Mouse (Mus musculus) skeletal muscle tissue, adult 2 months (tissue): ENCODE data around the gene Aftph.

Experiments used
- DNase-seq: peaks from one replicate; pipeline ENCODE4 v3.0.0-alpha.2; 2012; ENCODE audit warnings: low read depth, low spot score

Aftph gene

DNA sequence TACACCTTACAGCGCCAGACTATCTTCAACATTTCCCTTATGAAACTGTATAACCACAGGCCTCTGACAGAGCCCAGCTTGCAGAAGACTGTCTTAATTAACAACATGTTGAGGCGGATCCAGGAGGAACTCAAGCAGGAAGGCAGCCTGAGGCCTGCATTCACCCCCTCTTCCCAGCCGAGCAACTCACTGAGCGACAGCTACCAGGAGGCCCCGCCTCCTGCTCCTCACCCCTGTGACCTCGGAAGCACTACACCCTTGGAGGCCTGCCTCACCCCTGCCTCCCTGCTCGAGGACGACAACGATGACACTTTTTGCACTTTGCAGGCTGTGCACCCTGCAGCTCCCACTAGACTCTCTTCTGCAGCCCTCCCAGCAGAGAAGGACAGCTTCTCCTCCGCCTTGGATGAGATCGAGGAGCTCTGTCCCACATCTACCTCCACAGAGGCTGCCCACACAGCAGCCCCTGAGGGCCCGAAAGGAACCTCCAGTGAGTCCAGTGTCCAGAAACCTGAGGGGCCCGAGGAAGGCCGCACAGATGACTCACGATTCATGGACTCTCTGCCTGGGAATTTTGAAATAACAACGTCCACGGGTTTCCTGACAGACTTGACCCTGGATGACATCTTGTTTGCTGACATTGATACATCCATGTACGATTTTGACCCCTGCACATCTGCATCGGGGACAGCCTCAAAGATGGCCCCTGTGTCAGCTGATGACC, 93.3 kb downstream of the Aftph start:
- DNase-seq: no peak

DNA sequence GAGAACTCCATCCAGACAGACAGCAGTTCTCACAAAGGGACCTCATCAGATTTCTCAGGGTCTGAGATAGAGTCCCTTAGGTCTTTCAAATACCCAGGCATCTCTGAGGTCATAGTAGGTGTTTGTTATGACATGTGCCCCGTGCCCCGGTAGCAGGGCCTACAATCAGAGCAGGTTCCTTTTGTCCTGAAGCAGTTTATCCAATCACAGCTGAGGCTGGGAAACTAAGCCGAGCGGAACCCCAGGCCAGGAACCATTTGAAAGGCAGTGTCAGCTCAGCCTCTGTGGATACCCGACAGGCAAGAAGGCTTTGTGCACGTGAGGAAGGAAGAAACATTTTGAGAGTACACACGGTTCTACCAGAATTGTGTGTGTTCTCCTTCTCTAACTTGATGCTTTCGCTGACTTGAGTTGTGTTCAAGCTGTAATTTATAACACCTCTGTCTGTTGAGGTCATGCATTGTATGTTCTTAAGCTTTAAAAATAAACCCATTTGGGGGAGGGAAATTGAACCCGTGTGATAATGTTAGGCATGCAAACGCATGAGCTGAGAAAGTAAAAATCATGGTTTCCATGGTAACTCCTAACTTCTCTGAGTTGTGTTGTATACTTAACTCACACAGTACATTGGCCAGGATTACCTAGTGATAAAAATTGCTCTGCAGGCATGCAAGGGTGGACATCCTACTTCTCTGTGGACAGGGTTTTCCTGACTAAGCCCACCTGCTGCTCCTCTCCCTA, 94.2 kb downstream of the Aftph start:
- no peak for DNase-seq

DNA sequence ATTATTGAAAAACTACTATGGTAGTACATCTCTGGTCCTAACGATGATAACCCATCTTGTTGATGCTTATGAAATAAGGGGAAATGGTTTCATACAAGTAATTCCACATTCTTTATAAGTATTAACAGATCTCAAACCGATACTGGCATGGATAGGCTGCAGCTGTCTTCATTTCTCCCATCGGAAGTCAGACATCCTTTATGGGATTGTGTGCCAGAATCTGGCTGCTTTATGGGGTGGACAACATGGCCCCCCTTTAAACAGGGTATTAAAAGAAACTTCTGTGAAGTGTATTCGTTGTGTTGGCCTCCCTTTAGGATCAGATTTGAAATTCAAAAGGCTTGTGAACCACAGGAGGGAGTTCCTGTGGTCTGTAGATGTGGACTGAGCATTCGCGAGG, 95.2 kb downstream of the Aftph start:
- no peak for DNase-seq

DNA sequence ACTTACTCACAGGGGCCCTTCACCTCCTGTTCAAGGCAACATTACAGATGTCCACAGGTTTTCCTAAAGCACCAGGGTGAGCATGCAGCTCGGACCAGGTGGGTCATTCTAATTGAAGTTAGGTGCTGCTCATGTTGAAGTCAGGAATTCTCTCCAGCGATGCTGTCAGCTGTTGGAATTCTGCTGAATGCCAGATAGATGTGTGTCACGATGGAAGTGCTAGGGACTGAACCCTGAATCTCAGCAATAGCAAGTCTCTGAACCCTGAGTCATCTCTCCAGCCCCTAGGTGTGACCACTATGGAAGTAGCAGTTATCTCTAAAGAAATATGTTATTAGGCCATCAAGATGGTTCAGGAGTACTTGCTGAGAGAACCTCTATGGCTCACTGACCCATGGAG, 95.9 kb downstream of the Aftph start:
- DNase-seq: no peak

DNA sequence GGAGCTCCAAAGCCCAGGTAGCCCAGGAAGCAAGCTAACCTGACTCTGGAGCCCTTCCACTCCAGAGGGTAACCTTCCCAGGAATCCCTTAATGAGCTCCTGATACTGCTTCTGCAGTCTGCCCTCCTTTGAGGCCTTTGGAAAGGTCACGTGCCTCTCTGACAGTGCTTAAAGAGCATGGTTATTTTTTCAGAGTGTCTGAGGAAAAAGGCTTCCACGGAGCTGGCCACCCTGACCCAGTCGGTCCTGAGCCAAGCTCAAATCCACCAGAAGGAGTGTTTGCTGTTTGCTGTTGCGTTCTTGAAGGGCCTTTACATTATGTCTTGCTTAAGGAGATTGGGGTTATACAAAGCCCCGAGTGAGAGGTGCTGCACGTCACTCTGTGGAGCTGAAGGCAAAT, 96.5 kb downstream of the Aftph start:
- no peak for DNase-seq

DNA sequence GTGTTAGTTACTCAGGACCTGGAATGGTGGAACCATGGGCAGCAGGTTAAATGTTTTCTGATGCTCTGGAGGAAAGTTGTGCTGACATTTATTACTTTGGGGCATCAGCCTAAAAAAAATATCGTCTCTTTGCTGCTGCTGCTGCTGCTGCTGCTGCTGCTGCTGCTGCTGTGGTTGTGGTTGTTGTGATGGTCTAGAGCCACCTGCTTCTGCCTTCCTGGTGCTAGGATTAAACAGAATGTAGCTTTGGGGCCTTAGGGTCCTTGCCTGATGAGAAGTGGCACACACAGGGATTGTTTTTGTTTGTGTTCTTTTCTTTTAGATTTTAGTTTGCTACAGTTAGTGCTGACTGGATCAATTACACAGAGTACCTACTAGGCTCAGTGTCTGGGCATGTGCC, 97.2 kb downstream of the Aftph start:
- DNase-seq: no peak

DNA sequence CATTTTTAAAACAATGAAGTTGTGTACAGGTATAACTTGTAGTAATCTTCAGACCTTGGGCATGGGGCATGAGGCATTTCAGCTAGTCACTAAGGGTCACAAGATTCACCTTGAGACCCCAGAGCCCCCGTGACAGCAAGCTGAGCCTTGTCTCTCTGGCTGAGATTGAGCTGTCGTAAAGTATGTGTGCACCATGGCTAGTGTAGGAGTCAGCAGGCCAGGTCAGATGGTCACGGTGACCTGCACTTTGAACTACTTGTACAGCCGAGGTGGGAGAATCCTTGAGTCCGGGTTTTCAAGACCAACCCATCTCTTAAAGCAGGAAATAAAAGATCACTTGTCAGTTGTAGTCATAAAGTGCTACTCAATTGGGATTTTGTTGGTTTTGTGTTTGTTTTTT, 98.2 kb downstream of the Aftph start:
- DNase-seq: no peak

DNA sequence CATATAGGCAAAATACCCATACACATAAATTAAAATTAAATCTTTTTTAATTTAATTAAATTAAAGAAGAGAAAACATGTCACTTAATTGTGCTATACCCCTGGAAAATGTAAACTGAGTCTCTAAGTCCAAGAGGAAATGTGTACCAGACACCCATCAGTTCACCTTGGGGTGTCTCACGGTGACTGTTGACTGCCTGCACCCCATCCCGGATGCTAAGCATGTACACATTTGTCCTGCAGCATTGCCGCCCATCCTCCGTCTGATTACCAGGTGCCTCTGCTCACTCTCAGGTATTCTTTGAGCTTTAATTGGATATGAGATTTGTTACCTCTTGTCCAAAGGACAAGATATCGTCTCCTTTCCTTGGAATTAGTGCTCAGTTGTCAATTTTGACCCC, 99.1 kb downstream of the Aftph start:
- no peak for DNase-seq

DNA sequence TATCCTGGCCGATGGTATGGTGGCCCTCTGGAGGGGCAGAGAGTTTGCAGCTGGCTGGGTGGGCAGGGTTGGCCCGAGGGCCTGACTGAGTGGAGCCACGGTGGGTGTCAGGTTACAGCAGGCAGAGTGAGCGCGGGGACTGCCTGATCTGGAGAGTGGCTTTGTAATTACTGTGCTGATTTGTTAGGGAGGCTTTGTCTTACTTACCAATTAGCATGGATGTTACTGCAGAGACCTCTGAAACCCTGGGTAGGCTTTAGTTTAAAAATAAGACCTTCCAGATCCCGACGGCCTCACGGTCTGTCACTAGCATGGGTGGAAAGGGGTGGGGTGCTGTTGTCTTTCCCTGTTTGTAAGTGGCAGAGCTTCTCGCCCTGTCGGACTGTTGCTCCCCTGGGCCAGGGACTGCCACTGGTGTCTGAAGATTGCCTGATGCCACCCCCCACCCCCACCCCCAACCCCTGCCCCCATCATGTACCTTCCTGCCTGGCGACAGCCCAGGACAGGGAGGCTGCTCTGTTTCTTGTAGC, 101.4 kb downstream of the Aftph start:
- DNase-seq: no peak

DNA sequence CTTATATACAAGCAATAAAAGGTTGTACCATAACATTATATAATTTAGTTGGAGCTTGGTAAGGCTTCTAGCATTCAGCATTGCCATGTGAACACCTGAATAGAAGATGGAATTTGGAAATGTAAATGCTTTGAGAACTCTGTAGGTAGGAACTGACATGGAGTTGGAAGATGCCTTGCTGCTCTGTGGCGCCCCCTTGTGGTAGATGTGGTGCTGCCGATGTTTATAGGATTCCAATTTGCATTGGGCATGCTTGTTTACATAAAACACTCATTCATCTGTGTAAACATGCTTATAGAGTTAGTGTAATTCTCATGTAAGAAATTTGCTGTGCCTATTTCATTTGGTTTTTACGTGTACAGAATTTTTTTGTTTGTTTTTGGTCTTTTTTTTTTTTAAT, 102.5 kb downstream of the Aftph start:
- peak; percentile 26 for DNase-seq

DNA sequence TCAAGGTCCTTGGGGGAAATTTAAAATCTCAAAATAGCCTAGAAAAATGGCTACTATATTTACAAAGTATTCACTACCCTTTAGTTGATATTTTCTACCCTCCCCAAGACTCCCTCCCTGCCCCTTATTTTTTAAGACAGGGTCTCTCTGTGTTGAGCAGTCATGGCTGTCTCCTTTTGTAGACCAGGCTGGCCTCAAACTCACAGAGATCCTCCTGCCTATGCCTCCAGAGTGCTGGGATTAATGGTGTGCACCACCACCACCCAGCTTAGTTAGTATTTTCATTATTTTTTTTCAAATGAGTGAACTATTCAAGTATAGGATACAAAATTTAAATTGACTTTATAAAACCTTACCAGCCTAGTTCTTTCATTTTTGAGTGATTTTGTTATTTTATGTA, 104.3 kb downstream of the Aftph start:
- no peak for DNase-seq

DNA sequence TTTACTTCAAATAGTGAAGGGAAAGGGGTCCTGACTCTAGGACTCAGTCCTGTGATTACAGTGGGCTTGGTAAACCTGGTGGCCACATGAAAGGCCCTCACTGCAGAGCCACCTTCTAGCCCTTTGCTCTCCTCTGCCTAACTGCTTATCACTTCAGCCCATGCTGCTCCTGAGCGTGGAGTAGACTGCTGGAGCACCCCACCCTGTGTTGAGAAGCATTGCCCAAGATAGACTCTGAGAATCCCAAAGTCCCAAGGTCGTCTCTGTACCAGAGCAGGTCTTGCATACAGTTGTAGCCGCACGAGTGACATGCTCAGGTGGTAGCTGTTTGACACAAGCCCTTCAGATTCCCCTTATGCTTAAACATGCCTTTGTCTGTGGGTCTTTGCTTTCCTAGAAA, 105.3 kb downstream of the Aftph start:
- DNase-seq: no peak

DNA sequence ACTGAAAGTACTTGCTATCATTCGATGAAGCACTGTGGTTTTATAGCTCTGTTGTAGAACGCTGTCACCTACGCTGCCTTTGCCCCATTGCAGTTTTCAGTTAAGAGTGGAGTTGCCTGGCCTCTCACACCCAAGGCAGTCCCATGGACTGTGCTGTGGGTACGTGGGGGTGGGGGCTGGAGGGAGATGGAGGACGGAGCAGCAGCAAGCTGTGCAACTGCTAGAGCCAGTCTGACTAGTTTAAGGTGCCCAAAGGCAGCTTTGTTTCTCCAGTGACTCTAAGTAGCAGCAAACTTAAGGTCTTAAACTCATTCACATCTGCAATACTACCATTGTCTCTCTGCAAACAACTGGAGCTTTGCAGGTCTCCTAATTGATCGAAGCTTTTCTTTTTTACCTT, 105.7 kb downstream of the Aftph start:
- no peak for DNase-seq
